Mouse (Mus musculus): ENCODE data around the gene Pip5k1b.

- TF ChIP-seq POLR2A (IDR thresholded peaks at IDR 0.05; ENCODE audit: low read depth, low read length) (no peak), CTCF (IDR thresholded peaks at IDR 0.05; ENCODE audit: extremely low read depth, insufficient read depth, insufficient read length, insufficient replicate concordance) (no peak)
Measured at GRCm38 (mm10) chr19:24571756-24572181, 16.1 kb upstream of the Pip5k1b start.

All from spleen, adult 2 months (tissue).